Mouse (Mus musculus): Measurements from ENCODE around the gene Tff3. TPM values are rescaled to one million over a fixed set of nuclear protein-coding genes. Genes with fewer than 3 reads are reported as not detected.

Gene Tff3
- polyA plus RNA-seq, 1 experiment from 2014 or later = not detected

Other genes starting within 250 kb of the Tff3 start
- 0.07 and 0.09 TPM in 2 replicates for gene Glp1r, start 227.8 kb downstream of the Tff3 start, polyA plus RNA-seq (2015; fragmentation: Nextera tagmentation; extraction: Ambion mirVana)
- gene Umodl1, start 175.0 kb downstream of the Tff3 start, polyA plus RNA-seq (2015; fragmentation: Nextera tagmentation; extraction: Ambion mirVana) = 1.0 and 1.1 TPM in 2 replicates
- 14.4 and 15.8 TPM in 2 replicates for gene Abcg1, start 72.0 kb downstream of the Tff3 start, polyA plus RNA-seq (2015; fragmentation: Nextera tagmentation; extraction: Ambion mirVana)
- 0.32 and 0.61 TPM in 2 replicates for gene Tff2, start 14.6 kb upstream of the Tff3 start, polyA plus RNA-seq (2015; fragmentation: Nextera tagmentation; extraction: Ambion mirVana)
- gene Tff1, start 35.6 kb upstream of the Tff3 start, polyA plus RNA-seq (2015; fragmentation: Nextera tagmentation; extraction: Ambion mirVana) = not detected in 2 replicates
- 0.05 TPM in 1 of 2 replicates, not detected in the other for gene Tmprss3, start 69.3 kb upstream of the Tff3 start, polyA plus RNA-seq (2015; fragmentation: Nextera tagmentation; extraction: Ambion mirVana)
- 0.28 and 0.70 TPM in 2 replicates for gene Ubash3a, start 78.2 kb upstream of the Tff3 start, polyA plus RNA-seq (2015; fragmentation: Nextera tagmentation; extraction: Ambion mirVana)
- gene Rsph1, start 147.7 kb upstream of the Tff3 start, polyA plus RNA-seq (2015; fragmentation: Nextera tagmentation; extraction: Ambion mirVana) = 19.6 and 34.3 TPM in 2 replicates
- 4.6 and 5.8 TPM in 2 replicates for gene Slc37a1, start 157.1 kb upstream of the Tff3 start, polyA plus RNA-seq (2015; fragmentation: Nextera tagmentation; extraction: Ambion mirVana)

Measured in embryonic facial prominence, embryonic 15.5 days (tissue).